Mouse (Mus musculus) frontal cortex, postnatal 25 days (tissue): ENCODE data around the gene Zfp217.
A peak's percentile ranks its signal among the peaks of the same experiment; 100 is the strongest.
"Not testable (repeated sequence)": the region's sequence is repeated elsewhere in the genome, so short reads cannot be mapped to it uniquely, and the experiment has no call there.

Source experiments
- DNase-seq, 2 experiments: peaks; one replicate each; pipeline ENCODE4 v3.0.0; 2022; ENCODE audit warnings: low spot score in 2 of 2

Zfp217 gene

GRCm38 (mm10) chr2:170147661-170148153 is at the start of gene Zfp217:
Gene Zfp217 (minus strand): TSS chr2:170148103.
- DNase-seq: no peak

- DNase-seq: no peak
These were observed 47.7 kb upstream of the Zfp217 start for GRCm38 (mm10) chr2:170195542-170196089.

DNA sequence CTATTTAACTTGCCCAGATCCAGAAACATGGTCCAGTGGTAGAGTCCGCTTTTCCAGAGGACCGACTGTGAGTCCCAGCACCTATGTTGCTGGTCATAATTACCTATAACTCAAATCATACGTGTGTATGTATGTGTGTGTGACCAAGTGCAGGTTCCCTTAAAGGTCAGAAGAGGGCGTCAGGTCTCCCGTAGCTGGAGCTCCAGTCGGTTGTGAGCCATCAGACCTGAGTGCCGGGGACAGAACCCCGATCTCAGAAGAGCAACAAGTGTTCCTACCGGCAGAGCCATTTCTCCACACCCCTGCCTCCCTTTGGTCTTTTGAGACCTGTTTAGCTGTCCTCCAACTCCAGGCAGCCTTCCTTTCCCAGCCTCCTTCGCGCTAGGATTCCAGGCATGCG is 46.9 kb upstream of the Zfp217 start:
- DNase-seq: no peak

GRCm38 (mm10) chr2:170193850-170194249 is 45.9 kb upstream of the Zfp217 start:
- DNase-seq: no peak

DNA sequence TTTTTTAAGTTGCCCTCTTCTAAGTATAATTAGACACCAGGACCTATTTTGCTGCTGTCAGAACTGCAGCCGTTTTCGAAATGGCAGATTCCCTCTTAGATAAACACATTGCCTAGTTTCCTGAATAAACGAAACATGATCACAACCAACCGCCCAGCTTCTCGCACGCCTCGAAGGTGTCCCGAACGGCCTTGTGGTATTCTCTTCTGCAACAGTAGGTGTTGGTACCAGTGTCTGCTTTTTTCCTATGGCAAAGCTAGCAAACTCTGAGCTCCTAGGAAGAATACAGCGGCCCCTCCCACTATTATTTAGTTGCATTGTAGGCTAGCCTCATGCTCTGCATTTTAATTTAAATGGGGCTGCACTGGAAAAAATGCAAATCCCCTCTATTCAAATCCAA is 45.3 kb upstream of the Zfp217 start:
- no peak for DNase-seq

DNA sequence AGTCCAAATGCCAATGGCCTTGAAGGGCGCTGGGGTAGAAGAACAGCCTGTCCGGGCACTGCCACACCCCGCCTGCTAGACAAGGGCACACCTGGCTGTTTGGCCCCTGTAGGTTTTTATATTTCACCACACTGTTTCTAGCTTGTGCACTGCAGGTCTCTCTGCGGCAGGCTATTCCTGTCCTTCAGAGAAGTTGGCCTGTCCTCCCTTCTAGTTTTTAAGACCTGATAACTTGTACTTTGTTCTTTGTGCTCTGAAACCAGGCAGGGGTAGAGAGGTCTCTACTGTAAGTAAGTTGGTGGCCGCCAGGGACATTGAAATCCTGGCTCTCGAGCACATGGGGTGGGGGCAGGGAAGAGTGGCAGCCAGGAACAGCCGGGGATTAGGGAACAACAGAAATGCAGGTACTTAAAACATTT is 44.8 kb upstream of the Zfp217 start:
- no peak for DNase-seq

- no peak for DNase-seq
These were observed 40.8 kb upstream of the Zfp217 start for GRCm38 (mm10) chr2:170188721-170189120.

GRCm38 (mm10) chr2:170185137-170185837 is 37.4 kb upstream of the Zfp217 start:
- DNase-seq: no peak

GRCm38 (mm10) chr2:170184175-170184983 is 36.5 kb upstream of the Zfp217 start:
- peak in 1 of 2 experiments; percentile 23 for DNase-seq

DNA sequence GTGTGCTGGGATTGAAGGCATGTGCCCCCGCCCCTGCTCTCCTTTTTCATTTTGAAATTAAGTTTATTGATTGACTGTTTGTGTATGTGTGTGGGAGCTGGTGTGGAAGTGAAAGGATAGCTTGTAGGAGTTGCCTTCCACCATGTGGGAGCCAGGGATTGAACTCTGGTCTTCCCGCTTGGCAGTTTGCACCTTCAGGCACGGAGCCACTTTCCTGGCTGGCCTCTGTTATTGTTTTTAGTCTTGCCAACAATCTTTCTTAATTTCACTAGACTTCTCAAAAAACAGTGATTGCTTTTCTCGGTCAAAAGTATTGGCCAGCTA is 35.9 kb upstream of the Zfp217 start:
- DNase-seq: no peak

DNA sequence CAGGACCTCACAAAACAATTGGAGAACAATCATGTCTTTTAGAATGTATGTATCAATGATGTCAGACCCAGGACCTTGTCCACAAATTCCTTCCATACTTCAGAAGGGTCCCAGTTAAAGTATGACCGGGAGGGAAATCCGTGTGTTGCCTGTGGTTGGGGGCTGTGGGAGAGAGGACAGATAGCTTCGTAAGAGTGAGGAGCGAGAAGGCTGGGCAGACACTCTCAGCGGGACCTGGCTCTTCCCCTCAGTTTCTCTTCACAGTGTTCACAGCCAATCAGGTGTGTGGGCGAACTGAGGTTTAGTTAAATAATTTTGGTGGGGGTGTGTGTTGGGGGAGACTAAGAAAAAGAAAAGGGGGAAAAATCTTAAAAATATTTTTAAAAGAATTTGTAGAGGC is 34.0 kb upstream of the Zfp217 start:
- no peak for DNase-seq

GRCm38 (mm10) chr2:170180769-170181168 is 32.9 kb upstream of the Zfp217 start:
- not testable (repeated sequence) for DNase-seq

DNA sequence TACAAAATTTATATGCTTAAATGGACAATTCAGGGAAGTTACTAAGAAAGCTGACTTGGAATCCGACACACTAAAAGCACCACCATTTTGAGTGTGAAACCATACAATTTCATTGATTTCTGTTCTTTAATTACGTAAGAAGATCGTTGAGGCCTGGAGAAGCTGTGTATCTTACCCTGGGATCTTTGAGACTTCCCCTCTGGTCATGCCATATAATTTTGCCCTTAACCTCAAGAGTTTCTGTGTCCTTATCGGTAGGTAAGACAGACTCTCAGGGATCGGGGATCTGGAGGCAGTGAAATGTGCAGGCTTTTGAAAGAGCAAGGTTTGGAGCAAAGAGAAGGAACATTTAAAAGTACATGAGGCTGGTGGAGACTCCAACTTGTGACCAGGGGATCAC is 31.4 kb upstream of the Zfp217 start:
- no peak for DNase-seq

- no peak for DNase-seq
These were observed 29.4 kb upstream of the Zfp217 start for GRCm38 (mm10) chr2:170177323-170177722.

- no peak for DNase-seq
These were observed 28.5 kb upstream of the Zfp217 start for GRCm38 (mm10) chr2:170176284-170176926.

GRCm38 (mm10) chr2:170175661-170176150 is 27.8 kb upstream of the Zfp217 start:
- no peak for DNase-seq

- DNase-seq: no peak
These were observed 27.3 kb upstream of the Zfp217 start for GRCm38 (mm10) chr2:170175190-170175589.

DNA sequence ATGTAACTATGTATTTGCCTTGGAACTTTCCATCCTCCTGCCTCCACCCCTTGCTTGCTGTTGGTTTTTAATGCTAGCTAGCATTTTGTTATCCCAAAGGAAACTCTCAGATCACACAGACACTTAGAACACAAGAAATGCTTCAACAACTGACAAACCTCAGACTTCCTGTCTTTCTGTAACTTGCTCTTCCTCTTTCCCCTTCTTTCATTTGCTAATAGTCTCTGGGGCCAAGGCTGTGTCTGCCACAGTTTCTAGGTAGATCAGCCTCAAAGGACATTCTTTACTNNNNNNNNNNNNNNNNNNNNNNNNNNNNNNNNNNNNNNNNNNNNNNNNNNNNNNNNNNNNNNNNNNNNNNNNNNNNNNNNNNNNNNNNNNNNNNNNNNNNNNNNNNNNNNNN is 21.2 kb upstream of the Zfp217 start:
- no peak for DNase-seq

DNA sequence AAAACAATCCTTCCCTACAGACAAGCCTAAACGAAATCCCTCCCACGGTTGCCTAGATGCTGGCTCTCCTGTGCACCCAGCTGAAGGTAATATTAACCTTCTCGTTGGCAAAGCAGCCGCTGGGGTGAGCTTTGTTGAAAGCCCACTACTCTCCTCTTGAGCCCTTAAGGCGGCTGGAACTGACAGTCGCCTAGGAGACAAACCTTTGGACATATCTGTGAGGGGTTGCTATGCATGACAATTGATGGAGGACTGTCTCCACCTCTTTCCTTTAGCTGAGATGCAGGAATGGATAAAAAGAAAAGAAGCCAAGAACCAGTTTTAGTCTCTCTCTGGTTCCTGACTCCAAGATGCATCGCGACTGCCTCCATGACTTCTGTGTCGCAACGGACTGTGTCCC is 17.7 kb upstream of the Zfp217 start:
- no peak for DNase-seq

DNA sequence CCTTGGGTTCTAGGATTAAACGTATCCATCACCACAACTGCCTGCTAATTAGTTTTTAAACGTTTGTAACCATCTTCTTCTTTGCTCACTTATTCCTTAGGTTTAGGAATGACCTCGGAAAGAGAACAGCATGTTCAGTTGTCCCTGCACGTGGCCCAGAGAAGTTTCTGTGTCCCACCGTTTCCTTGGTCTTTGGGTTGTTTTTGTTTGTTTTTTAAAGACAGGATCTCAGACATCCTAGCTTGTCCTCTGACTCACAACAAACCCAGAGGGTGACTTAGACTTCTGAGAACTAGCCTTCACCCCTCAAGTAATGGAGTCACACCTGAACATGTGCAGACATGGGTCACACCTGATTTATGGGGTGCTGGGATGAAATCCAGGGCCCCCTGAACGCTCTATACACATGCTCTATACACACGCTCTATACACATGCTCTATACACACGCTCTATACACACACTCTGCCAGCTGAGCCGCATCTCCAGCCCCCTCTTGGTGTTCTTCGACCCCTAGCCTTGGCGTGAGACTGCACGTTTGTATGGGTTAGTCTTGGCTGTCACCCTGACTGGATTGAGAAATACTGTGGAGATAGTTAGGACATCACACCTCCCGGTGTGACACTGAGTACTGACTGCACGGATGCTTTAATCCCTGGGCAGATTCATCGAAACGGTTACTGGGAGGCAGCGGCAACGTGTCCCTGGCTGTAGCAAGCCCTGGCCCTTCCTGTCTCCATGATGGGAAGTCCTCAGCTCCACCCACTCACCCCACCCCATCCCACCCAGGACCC is 16.0 kb upstream of the Zfp217 start:
- DNase-seq: no peak

DNA sequence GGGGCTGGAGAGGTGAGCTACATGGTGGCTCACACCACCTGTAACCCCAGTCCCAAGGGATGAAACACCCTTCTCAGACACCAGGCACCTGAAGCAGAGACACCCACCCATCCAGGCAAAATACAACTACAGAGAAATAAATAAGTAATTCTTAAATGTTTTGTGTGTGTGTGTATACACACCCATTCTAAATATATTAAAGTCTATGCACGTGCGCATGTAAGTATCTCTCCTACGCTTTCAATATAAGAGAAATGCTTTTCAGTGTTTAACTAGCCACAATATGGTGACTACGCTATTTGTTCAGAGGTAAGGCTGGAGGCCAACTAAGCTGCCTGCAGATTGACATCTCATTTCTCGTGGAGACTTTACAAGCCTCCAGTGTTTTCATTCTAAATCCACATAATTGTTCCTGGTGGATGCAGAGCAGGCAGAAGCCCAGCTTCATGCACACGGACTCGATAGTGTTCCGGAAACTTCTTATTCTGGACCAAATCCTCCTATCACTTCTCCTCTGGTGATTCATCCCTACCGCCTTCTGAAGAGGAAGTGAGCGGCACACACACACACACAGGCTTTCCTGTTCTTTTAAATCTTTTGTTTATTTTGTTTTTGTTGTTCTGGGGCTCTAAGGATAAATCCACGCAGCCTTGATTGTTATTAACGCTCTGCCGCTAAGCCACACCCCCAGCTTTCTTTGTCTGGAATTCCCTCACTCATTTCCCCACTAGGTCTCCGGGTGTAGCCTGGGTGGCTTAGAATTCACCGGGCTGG is 12.1 kb upstream of the Zfp217 start:
- no peak for DNase-seq
